Mouse (Mus musculus): Measurements from ENCODE around the gene Inka1. TPM values are rescaled to one million over a fixed set of nuclear protein-coding genes. Genes with fewer than 3 reads are reported as not detected.

The Inka1 gene
- polyA plus RNA-seq, 1 experiment from 2014 or later: 27.6 TPM

DNA sequence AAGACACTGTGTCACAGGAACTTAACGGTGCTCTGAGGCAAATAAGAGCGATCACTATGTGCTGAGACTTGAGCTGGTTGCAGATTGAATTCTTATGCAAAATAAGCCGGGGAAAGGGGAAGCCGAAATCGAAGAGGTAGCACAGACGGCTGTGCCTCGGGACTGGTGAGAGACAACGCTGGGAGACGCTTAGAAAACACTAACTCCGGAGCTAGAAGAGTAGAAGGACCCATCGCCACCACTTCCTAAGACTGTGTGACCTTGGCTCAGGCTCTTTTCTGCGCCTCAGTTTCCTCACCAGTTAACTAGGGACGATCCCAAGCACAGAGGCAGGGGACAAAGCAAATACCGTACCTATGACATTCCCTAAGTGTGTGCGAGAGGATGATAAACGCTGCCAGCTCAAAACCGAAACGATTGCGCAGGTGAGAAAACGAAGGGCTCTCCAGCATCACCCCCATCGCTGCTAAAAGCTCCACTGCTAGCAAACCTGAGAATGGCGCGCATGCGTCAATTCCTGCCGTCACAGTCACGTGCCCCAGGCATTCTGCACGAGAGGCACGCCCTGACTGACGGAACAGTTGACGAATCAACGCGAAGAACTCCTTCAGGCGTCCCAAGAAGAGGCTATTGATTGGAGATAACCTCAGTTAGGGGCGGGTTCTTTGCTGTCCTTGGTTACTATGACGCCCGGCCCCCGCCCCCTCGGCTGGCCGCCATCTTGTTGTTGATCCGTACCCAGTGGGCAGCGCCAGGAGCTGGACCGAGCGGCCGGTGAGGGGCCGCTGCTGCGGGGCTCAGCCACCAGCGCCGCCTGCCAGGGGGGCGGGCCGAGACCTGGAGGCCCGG is 16.5 kb upstream of the Inka1 start, which contains the start of gene Ip6k1:
Gene Ip6k1, plus strand, starts transcription at position 580 of the 849 bp plus-strand sequence.
- peak; percentile 99 for ATAC-seq (ENCODE audit: low FRiP score, low TSS enrichment)
- under 1% methylated on average over 47 of the region's 51 CpGs for WGBS
- TF ChIP-seq CTCF (IDR thresholded peaks at IDR 0.05; ENCODE audit: low read depth): no peak
- TF ChIP-seq EP300 (optimal IDR thresholded peaks at IDR 0.05): no peak

GRCm38 (mm10) chr9:107996049-107996448 is 10.4 kb upstream of the Inka1 start, which contains the start of gene Gm20662:
Gene Gm20662 (plus strand): TSS chr9:107996349.
- Histone ChIP-seq H3K4me2 (replicated peaks; ENCODE audit: low read depth) (no peak within 1 kb of the TSS), H3K9me3 (ENCODE audit: control insufficient read depth, low read length) (no peaks in the 10 kb centered on the region), H3K4me3 (ENCODE audit: low read depth, low read length) (no peak within 1 kb of the TSS), H3K27ac (replicated peaks) (no peak within 1 kb of the TSS), H3K9ac (ENCODE audit: low read length) (no peak within 1 kb of the TSS), H3K4me1 (replicated peaks; ENCODE audit: control insufficient read depth, insufficient read depth) (no peaks in the 10 kb centered on the region), H3K36me3 (ENCODE audit: control insufficient read depth, insufficient read depth, low read length) (no peaks in the 10 kb centered on the region), H3K27me3 (ENCODE audit: control insufficient read depth, insufficient read depth, low read length) (no peaks in the 10 kb centered on the region)
- DNase-seq (ENCODE audit: low spot score): no peak
- TF ChIP-seq CTCF (IDR thresholded peaks at IDR 0.05; ENCODE audit: low read depth) (no peak), EP300 (optimal IDR thresholded peaks at IDR 0.05) (no peak)
- no peak for ATAC-seq (ENCODE audit: low FRiP score, low TSS enrichment)
- WGBS: 91% methylated on average over 5 of the region's 5 CpGs

More for the DNA sequence above, 16.5 kb upstream of the Inka1 start, which contains the start of gene Ip6k1:
- Histone ChIP-seq H3K4me1 (replicated peaks; ENCODE audit: control insufficient read depth, insufficient read depth) (no peaks in the 10 kb centered on the region; the same call in 1 of the 2 replicates), H3K36me3 (ENCODE audit: control insufficient read depth, insufficient read depth, low read length) (no peaks in the 10 kb centered on the region), H3K9ac (ENCODE audit: low read length) (peak within 1 kb of the TSS; percentile 99), H3K27me3 (ENCODE audit: control insufficient read depth, insufficient read depth, low read length) (no peaks in the 10 kb centered on the region), H3K27ac (replicated peaks) (peak within 1 kb of the TSS; percentile 98), H3K9me3 (ENCODE audit: control insufficient read depth, low read length) (no peaks in the 10 kb centered on the region), H3K4me2 (replicated peaks; ENCODE audit: low read depth) (peak within 1 kb of the TSS; percentile 80), H3K4me3 (ENCODE audit: low read depth, low read length) (peak within 1 kb of the TSS; percentile 100)
- peak; percentile 100 for DNase-seq (ENCODE audit: low spot score)

DNA sequence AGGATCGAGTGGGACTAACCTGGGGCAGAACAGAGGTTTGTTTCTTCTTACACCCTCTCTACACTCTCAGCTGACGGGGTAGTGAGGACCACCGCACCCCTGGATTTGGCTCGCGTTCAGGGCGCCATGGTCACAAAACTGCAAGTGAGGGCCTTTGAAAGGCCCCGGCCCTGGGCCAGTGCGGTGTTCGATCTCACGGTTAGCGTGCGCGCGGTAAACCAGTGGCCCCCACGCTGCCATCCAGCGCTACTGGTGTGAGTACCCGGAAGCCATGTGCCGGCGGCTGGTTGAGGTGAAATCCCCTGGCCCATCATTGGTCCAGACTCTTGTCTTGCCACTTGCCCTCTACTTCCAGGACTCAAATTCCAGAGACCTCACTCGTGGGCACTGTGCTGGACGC is 9.8 kb upstream of the Inka1 start:
- H3K4me1 ChIP-seq (replicated peaks; ENCODE audit: control insufficient read depth, insufficient read depth): no peaks in the 10 kb centered on the region
- TF ChIP-seq EP300 (optimal IDR thresholded peaks at IDR 0.05): no peak
- no peak for TF ChIP-seq CTCF (IDR thresholded peaks at IDR 0.05; ENCODE audit: low read depth)
- no peaks in the 10 kb centered on the region for H3K36me3 ChIP-seq (ENCODE audit: control insufficient read depth, insufficient read depth, low read length)
- H3K27me3 ChIP-seq (ENCODE audit: control insufficient read depth, insufficient read depth, low read length): no peaks in the 10 kb centered on the region
- no peak for DNase-seq (ENCODE audit: low spot score)
- ATAC-seq (ENCODE audit: low FRiP score, low TSS enrichment): no peak
- no peak overlapping the region for H3K4me2 ChIP-seq (replicated peaks; ENCODE audit: low read depth)
- no peak overlapping the region for H3K9ac ChIP-seq (ENCODE audit: low read length)
- WGBS: 93% methylated on average over 21 of the region's 21 CpGs
- H3K4me3 ChIP-seq (ENCODE audit: low read depth, low read length): no peak overlapping the region
- no peaks in the 10 kb centered on the region for H3K9me3 ChIP-seq (ENCODE audit: control insufficient read depth, low read length)
- no peak overlapping the region for H3K27ac ChIP-seq (replicated peaks)

DNA sequence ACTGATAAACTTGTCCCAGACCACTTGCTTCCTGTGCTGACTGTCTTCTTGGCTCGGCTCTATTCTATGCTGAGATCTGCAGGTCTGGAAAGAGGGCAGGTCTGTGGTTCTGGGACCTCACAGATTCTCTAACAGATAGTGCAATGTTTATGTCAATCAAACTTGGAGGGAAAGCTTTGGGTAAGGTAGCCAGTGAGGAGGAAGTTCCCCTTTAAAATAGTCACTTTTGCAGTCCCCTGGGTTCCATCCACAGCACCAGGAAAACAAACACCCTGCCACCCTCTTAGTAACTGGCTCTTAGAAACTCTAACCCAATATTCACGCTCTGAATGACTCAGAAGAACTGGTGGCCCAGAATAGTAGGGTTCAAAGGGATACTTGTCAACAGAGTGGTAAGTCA is 8.8 kb upstream of the Inka1 start:
- DNase-seq (ENCODE audit: low spot score) (no peak), ATAC-seq (ENCODE audit: low FRiP score, low TSS enrichment) (no peak)

DNA sequence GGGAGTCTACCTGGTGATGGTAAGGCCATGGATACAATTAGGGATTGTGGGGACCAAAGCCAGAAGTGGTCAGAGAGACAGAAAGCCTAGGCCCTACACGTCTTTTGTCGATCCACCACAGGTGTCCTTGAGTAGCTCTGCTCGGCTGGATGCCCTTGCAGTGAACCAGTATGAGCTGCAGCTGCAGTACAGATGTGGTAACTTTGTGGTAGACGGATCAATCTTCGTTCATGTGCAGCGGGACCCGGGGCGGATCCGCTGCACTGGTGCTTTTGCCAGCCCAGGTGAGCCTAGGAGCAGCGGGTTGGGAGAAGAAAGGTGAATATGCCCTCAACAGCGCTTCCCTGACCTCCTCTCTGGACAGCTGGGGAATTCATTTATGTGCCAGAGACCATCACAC is 7.3 kb upstream of the Inka1 start:
- ATAC-seq (ENCODE audit: low FRiP score, low TSS enrichment) (no peak), DNase-seq (ENCODE audit: low spot score) (no peak)
- Histone ChIP-seq H3K4me2 (replicated peaks; ENCODE audit: low read depth) (no peak overlapping the region), H3K9me3 (ENCODE audit: control insufficient read depth, low read length) (no peaks in the 10 kb centered on the region), H3K36me3 (ENCODE audit: control insufficient read depth, insufficient read depth, low read length) (no peaks in the 10 kb centered on the region), H3K9ac (ENCODE audit: low read length) (no peak overlapping the region), H3K27ac (replicated peaks) (no peak overlapping the region), H3K27me3 (ENCODE audit: control insufficient read depth, insufficient read depth, low read length) (no peaks in the 10 kb centered on the region), H3K4me3 (ENCODE audit: low read depth, low read length) (no peak overlapping the region), H3K4me1 (replicated peaks; ENCODE audit: control insufficient read depth, insufficient read depth) (no peaks in the 10 kb centered on the region)
- TF ChIP-seq CTCF (IDR thresholded peaks at IDR 0.05; ENCODE audit: low read depth): no peak
- TF ChIP-seq EP300 (optimal IDR thresholded peaks at IDR 0.05): no peak
- 92% methylated on average over 11 of the region's 11 CpGs for WGBS

More for the DNA sequence above, 8.8 kb upstream of the Inka1 start:
- Histone ChIP-seq H3K9ac (ENCODE audit: low read length) (no peak overlapping the region), H3K4me2 (replicated peaks; ENCODE audit: low read depth) (no peak overlapping the region), H3K36me3 (ENCODE audit: control insufficient read depth, insufficient read depth, low read length) (no peaks in the 10 kb centered on the region), H3K27ac (replicated peaks) (no peak overlapping the region), H3K27me3 (ENCODE audit: control insufficient read depth, insufficient read depth, low read length) (no peaks in the 10 kb centered on the region), H3K4me1 (replicated peaks; ENCODE audit: control insufficient read depth, insufficient read depth) (no peaks in the 10 kb centered on the region), H3K9me3 (ENCODE audit: control insufficient read depth, low read length) (no peaks in the 10 kb centered on the region), H3K4me3 (ENCODE audit: low read depth, low read length) (no peak overlapping the region)
- 45% methylated on average over 2 of the region's 2 CpGs for WGBS
- TF ChIP-seq EP300 (optimal IDR thresholded peaks at IDR 0.05): no peak
- TF ChIP-seq CTCF (IDR thresholded peaks at IDR 0.05; ENCODE audit: low read depth): no peak

DNA sequence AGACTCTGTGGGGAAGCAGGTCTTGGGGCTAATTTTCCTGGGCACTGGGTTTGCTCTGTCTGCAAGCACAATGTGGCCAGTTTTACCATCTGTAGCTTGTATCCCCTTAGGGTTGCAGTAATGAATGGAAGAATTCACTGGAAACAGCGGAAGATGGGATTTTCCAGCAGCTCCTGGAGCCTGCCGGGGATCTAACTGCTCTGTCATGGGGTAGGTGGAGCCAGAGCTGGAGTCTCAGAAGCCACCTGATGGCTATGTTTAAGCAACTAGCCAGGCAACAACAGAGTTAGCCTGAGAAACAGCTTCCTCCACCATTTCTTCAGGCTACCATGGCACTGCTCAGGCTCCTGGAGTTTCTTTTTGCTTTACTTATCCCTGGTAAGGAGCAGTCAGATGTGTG is 6.5 kb upstream of the Inka1 start, which contains the start of gene Cdhr4:
Gene Cdhr4, plus strand, starts transcription at position 301 of the 400 bp plus-strand sequence.
- Histone ChIP-seq H3K4me2 (replicated peaks; ENCODE audit: low read depth) (no peak within 1 kb of the TSS), H3K27me3 (ENCODE audit: control insufficient read depth, insufficient read depth, low read length) (no peaks in the 10 kb centered on the region), H3K4me3 (ENCODE audit: low read depth, low read length) (no peak within 1 kb of the TSS), H3K9ac (ENCODE audit: low read length) (no peak within 1 kb of the TSS), H3K27ac (replicated peaks) (no peak within 1 kb of the TSS), H3K4me1 (replicated peaks; ENCODE audit: control insufficient read depth, insufficient read depth) (no peaks in the 10 kb centered on the region), H3K36me3 (ENCODE audit: control insufficient read depth, insufficient read depth, low read length) (no peaks in the 10 kb centered on the region), H3K9me3 (ENCODE audit: control insufficient read depth, low read length) (no peaks in the 10 kb centered on the region)
- no peak for TF ChIP-seq CTCF (IDR thresholded peaks at IDR 0.05; ENCODE audit: low read depth)
- TF ChIP-seq EP300 (optimal IDR thresholded peaks at IDR 0.05): no peak
- ATAC-seq (ENCODE audit: low FRiP score, low TSS enrichment): no peak
- no peak for DNase-seq (ENCODE audit: low spot score)
- WGBS: 68% methylated on average over 2 of the region's 2 CpGs
